Mouse (Mus musculus) lung, postnatal 4 days (tissue): ENCODE data around the gene Ubxn6.
A peak's percentile ranks its signal among the peaks of the same experiment; 100 is the strongest.
"Not testable (repeated sequence)": the region's sequence is repeated elsewhere in the genome, so short reads cannot be mapped to it uniquely, and the experiment has no call there.

ENCODE experiments used
- DNase-seq, 2 experiments: peaks; one replicate each; pipeline ENCODE4 v3.0.0; 2021

Ubxn6 gene

DNA sequence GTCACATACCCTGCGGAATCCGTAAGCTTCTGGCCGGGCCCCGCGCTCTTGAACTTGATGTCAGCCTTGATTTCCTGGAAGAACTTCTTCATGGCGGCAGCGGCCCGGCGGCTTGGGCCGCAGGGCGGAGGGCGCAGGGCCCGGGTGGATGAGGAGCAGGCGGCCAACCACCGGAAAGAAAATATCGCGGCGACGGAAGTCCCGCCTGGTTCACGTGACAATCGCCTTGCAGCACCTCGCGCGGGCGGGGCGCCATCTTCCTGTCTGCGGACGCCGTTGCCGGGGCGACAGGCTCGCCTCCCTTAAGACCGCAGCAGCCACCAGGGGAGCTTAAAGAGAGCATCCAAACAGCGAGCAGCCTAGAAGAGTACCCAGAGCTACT, at the start of gene Ubxn6:
TSS of gene Ubxn6 (minus strand) at position 202 of the 382 bp plus-strand sequence.
- peak; percentile 98 to 99 for DNase-seq

DNA sequence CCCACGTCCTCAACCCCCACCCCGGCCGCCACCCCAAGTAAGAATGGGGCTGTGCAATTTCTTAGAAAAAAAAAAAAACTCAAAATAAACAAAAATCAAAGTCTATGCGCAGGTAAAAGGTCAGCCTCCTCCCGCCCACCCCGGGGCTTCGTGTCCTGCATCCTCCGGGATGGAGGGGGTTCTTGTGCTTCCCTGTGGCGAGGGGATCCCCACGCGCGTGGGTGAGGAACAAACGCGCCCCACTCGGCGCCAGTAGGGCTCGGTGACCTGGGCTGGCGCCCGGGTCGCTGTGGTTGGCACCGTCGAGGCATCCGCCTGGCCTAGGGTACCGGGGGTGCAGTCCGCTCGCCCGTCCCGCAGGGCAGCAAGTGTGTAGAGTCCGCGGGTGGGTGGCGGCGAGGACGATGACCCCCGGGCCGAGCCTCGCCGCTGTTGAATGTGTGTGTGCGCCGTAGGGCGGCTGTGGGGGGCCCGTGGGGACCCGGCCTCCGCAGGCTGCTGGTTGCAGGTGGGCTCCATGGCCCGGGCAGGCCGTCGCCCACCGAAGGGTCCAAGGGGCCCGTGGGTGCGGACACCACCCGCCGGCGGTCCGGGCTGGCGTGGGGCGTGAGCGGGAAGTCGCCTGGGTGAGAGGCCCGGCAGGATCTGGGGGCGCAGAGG, 49.0 kb upstream of the Ubxn6 start:
- no peak for DNase-seq

DNA sequence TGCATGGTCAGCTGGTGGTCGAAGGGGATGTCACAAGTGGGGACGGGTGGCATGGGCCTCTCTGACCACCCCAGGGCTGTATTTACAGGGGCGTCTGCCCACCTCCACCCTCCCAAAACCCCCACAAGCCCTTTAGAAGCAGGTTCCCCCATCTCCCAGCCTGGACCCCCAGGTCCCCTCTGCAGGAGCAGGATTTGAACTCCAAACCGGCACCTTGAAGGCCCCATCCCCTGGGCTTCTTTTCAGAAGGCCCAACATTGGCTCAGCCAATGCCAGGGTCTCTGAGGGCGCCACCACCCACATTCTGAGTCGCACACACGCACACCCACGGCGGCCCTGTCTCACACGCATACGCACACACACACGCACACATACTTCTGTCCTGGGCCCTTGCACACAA, 48.3 kb upstream of the Ubxn6 start:
- no peak for DNase-seq

DNA sequence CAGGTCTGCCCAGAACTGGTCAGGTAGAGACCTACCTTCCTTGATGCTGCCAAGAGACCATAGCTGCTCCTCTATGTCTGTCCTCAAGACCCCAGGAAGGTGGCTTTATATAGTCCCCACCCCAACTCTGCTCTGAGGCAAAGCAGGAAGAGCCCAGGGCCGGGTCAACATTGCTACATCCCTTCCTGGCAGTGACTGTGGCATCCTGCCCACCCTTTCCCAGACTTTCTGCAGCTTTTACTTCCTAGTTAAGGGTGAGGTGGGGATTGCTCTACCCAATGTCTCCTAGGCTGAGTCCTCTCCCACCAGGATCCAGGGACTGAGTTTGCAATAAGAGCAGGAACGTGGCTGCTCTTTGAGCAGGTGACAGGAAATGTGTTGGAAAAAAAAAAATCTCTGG, 47.0 kb upstream of the Ubxn6 start, which contains the start of gene Lrg1:
TSS of gene Lrg1 (minus strand) at position 176 of the 400 bp plus-strand sequence.
- no peak for DNase-seq

DNA sequence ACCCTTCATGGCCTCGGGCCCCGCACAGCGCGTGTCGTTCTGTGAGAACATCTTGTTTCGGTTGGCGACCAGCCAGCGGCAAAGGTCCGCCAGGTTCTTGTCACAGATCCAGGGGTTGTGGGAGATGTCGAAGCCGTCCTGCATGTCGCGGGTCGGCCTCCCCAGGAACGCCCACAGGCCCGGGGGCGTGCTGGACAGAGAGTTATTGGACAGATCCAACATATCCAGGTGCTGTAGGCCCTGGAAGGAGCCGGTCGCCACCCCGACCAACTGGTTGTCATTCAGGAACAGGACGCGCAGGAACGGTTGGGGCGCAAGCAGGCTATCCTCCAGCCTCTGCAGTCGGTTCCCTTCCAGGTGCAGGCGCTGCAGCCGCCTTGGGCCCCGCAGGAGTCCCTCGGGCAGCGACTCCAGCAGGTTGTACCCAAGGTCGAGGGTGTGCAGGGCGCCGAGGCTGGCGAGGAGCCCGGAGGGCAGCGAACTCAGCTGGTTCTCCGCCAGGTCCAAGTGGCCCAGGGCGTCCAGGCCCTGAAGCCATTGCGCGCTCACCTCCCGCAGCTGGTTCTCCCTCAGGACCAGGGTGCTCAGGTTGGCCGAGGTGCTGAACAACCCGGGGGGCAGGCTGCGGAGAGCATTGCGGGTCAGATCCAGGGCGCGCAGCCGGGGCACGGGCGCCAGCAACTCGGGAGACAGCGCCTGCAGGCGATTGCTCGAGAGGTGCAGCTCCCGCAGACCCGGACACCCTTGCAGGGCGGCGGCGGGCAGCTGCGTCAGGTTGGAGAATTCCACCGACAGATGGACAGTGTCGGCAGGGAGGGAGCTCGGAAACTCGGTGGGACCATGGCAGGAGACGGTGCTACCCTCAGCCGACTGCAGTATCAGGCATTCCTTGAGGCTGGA, 45.4 kb upstream of the Ubxn6 start:
- DNase-seq = peak; percentile 40 to 59

DNA sequence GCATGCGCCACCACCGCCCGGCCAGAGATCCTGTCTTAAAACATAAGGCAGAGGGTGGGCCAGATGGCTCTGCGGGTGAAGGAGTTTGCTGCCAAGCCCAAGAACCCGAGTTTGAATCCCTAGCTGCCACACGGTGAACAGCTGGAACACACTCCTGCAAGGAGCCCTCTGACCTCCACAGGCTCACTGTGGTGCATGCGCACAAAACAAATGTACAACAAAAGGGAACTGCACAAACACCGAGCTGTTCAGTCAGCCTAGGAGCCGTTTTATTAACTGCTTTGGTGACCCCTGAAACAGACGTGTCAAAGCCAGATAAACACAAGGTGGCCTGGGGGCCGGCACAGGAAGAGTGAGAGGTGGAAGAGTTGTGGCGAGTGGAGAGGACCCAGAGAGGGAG, 44.6 kb upstream of the Ubxn6 start:
- DNase-seq = no peak

DNA sequence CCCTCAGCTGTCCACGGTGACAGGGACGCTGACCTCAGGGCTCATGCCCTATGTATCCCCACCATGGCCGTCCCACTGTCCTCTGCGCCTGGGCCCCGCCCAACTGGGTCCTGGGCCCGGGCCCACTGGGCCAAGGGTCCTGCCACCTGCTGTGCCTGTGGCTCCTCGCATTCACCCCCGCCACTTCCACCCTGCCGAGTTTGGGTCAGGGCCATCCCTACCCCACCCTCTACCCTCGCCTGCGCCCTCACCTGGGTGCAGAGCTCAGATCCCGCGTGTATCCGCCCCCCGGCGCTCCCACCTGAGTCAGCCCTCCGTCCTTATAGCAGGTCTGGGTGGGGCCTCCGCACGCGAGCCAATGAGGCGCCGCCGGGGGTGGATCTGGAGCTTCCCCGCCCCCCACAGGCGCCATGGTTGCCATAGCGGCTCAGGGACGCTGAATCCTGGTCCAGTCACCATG, 42.5 kb upstream of the Ubxn6 start, which contains the start of gene Plin5:
TSS of gene Plin5 (minus strand) at position 346 of the 460 bp plus-strand sequence.
- peak; percentile 50 to 64 for DNase-seq

DNA sequence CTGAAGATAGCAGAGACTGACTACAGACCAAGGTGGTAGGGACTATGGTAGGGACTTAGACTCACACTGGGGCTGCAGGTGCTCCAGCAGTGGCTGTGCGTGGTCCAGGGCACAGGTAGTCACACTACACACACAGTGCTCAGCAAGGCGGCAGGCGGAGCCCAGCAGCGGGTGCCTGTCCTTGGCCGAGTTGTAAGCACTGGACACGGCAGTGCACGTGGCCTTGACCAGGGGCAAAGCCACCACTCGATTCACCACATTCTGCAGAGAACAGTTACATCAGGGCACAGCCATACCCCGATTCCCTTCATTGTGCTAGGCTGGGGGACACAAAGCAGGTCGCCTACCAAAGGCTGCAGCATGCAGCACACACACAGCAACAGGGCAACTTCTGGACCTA, 41.4 kb upstream of the Ubxn6 start:
- DNase-seq = no peak

DNA sequence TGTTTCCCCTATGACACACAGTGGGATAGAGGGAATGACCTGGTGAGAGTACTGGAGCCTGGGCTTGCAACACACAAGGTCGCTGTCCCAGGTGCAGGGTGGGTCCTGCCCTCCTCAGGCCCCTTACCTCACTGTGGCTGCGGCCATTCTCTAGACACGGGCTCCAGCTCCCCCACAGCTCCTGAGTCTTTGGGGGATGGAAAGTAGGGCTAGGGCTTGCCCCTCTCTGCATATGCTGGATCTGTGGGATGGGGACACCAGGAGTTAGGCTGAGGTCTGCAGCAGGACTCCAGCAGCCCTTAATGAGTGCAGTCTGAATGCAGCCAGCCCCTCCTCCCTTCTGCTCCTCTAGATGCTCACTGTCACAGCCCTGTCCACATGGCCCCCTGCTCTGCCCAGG, 37.9 kb upstream of the Ubxn6 start:
- DNase-seq = no peak

DNA sequence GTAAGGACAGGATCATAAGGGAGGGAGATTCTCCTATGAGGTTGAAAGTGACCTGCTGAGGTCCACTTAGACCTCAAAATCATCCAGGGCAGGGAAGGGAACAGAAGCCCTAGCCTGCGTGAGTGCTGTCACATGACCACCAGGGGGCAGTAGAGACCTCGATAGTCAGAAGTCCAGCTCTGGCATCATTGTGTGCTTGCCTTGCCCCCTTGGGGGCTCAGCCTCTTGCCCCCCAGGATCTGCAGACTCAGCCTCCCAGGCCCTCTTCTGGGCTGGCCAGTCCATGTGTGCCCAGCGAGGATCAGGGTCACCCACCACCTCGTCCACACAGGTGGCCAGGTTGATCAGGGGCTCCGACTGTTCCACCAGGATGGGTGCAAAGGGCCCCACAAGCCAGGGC, 37.0 kb upstream of the Ubxn6 start:
- peak; percentile 47 to 69 for DNase-seq

DNA sequence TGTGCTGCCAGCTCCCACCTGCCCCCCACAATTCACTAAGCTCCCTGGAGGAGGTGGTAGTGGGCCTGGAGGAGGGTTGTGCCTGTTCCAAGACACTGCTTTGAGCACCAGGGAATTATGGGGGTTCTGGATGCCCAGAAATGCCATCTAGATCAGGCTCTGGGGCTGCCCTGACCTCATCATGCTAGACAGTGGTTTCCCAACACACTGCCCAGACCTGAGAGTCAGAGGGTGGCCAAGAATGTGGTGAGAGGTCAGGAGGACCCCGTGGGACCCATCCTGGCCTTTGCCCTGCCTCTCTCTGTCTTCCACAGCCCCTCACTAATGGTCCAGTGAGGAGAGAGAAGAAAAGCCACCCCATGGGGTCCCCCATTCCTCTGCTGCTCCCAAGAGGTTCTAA, 36.2 kb upstream of the Ubxn6 start:
- no peak for DNase-seq

DNA sequence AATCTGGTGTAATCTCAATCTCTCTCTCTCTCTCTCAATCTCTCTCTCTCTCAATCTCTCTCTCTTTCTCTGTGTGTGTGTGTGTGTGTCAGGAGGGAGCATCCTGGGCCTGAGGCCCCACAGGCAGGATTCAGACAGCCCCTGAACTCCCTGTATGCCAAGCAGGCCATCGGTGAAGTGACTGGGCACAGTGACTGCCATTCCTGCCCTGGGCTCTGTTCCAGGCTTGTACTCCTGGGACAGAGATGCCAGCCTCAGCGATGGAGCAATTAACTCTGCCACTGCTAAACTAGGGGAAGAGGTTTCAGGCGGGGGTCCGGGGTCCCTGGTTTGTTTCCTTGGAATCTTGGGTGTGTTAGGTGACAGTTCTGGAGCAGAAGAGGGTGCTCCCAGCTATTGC, 35.7 kb upstream of the Ubxn6 start:
- DNase-seq = no peak

DNA sequence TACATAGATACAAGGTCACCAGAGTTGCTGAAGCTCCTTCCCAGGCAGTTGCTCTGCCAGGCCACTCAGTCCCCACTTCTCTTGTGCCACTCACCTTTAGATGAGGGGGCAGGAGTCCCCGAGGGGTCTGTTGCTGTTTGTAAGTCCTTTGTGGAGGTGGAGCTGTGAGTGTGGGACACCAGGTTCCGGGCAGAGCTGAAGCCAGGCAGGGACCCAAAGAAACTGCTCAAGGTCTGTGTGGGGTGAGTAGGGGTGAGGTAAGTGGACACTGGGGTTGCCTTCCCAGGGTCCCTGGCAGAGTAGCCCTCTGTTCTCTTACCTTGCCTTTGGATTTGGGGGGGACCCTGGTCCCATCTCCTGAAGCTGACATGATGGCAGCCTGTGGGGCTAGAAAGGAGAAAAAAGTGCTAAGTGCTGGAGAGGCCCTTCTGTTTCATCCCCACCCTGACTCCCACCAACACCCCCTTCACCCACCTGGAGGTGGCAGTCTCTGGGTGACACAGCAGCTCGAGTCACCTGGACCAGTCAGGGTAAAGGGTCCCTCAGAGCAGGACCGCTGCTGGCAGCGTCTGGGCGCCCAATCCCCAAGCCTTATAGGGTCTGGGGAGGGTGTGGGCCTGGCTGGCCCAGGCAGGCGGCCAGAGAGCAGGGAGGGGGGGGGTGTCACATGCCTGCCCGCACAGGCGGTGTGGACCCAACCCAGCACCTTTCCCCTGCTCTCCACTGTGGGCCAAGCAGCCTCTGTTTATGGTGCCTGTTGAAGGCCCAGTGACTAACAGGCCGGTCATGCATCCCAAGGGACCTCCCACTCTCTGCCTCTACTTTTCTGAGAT, 34.6 kb upstream of the Ubxn6 start, which contains the start of gene Plin4:
TSS of gene Plin4 (minus strand) at position 585 of the 833 bp plus-strand sequence.
- DNase-seq = no peak

DNA sequence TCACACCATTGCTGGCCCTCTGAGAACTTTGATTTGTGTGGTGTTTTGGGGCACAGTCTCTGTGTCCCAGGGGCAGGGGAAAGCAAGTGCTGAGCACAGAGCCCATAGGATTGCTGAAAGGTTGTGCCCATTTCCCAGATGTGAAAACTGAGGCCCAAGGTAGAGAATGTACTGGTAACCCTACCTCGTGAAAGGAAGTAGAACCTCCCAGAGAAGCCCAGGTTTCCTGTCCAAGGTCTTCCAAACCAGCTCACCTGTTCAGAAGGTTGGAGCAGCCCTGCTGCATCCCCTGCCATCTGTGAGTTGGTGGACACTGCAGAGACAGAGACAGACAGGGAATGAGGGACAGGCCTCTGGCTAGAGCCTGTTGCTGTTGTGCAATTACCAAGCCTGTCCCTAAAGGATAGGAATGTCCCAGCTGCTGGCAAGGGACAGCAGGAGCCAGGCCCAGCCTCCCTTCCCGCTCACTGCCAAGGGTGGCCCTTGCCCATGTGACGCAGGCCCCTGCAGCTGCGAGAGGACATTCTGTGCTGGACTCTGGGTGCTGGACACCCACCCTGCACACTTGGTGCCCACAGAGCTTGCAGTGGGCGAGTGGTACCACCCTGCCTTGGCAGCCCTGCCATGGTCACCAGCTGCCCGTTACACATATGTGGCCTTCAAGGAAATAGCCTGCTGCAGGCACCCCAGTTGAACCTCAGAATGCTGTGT, 33.7 kb upstream of the Ubxn6 start:
- DNase-seq = peak; percentile 37 to 82

DNA sequence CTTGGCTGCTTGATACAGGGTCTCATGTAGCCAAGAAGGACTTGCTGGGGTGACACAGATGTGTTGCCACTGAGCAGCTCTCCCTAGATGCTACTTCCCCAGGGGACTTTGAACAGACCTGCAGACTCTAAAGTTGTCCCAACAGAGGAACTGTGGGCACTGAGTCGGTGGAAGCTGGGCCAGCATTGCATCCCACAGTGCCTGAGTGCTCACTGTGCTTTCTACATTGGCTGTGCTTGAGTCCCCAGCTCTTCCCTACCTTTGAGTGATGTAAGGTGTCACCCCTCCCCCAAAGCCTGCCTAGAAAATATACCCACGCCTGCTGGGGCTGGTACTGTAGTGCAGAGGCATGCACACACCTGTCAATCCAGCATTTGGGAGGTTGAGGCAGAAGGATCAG, 32.9 kb upstream of the Ubxn6 start:
- no peak for DNase-seq

DNA sequence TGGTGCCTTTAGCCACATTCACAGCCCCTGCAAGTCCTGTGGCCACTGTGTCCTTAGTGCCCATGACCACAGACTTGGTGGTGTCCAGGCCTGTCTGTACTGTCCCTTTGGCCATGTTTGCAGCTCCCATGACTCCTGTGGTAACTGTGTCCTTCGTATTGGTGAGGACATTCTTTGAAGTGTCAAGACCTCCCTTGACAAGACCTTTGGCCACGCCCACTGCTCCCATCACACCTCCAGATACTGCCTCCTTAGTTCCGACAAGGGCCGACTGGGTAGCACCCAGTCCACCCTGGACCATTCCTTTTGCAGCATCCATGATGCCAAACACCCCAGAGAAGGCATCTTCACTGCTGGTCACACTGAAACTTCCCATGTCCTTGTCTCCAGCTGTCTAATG, 32.2 kb upstream of the Ubxn6 start:
- no peak for DNase-seq

DNA sequence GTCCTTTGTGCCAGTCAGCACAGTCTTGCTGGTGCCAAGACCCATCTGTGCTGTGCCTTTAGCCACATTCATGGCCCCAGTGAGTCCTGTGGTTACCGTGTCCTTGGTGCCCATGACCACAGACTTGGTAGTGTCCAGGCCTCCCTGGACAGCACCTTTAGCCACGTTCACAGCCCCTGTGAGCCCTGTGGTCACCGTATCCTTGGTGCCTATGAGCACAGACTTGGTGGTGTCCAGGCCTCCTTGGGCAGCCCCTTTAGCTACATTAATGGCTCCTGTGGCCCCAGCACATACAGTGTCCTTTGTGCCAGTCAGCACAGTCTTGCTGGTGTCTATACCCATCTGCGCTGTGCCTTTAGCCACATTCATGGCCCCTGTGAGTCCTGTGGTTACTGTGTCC, 31.6 kb upstream of the Ubxn6 start:
- DNase-seq = not testable (repeated sequence)

DNA sequence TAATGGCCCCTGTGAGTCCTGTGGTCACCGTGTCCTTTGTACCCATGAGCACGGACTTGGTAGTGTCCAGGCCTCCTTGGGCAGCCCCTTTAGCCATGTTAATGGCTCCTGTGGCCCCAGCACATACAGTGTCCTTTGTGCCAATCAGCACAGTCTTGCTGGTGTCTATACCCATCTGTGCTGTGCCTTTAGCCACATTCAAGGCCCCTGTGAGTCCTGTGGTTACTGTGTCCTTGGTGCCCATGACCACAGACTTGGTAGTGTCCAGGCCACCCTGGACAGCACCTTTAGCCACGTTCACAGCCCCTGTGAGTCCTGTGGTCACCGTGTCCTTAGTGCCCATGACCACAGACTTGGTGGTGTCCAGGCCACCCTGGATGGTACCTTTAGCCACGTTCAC, 30.0 kb upstream of the Ubxn6 start:
- not testable (repeated sequence) for DNase-seq

DNA sequence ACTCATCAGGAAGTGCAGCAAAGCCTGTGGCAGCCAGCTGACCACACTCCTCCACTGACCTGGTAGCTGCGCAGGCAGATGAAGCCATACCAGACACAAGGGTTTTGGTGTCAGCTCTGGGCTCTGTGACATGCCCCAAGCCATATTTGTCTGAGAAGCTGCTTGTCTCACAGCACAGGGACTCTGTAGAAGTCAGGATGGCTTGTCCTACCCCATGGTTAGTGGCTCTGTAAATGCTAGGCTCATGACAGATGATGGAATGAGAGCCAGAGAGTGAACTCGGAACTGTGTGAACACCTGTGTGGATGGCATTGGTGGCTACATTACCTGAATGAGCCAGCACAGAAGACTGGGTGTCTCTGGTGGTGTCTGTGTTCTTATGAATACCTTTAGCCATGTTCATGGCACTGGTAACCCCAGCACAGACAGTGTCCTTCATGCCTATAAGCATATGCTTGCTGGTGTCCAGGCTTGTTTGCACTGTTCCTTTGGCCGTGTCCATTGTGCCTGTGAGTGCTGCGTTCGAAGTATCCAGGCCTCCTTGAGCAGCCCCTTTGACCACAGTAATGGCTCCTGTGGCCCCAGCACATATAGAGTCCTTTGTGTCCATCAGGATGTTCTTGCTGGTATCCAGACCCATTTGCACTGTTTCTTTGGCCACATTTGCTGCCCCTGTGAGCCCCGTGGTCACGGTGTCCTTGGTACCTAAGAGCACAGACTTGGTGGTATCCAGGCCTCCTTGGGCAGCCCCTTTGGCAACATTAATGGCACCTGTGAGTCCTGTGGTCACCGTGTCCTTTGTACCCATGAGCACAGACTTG, 28.8 kb upstream of the Ubxn6 start:
- DNase-seq = no peak

DNA sequence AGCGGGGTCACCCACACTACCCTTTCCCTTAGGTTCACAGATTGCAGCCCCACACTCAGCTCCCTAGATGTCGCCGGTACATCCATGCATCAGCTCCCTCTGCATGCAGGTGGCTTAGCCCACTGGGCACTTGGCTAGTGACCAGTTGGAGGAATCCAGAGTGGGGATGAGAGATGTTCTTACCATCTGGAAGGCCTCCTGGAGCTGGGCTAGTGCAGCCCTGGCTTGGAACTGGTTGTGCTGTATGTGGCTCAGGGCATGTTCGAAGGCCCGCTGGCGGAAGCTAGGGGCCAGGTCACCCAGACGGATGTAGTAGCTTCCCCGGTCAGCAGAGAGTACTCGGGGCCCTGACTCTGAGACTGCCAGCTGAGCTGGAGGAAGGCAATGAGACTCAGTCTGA, 28.1 kb upstream of the Ubxn6 start:
- no peak for DNase-seq

DNA sequence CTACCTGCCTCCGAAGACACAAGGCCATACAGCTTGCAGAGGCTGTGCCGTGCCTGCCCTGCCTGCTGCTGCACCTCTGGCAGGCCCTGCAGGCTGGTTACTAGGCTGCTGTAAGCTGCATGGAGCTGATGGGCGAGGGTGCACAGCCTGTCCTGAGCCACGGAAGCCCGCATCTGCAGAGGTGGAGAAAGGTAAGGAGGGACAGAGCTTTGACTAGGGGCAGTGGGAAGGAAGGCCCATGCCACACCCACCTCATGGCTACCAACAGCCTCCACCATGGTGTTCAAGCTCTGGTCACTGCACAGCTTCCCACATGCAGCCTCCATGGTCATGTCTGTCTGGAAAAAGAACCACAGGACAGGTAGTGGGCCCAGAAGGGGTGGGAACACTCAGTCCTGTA, 27.3 kb upstream of the Ubxn6 start:
- DNase-seq = no peak
